Mouse (Mus musculus): ENCODE results near the gene Fgr.

GRCm38 (mm10) chr4:132959679-132960045 lies 14.2 kb upstream of the Fgr start:
- TF ChIP-seq CTCF (conservative IDR thresholded peaks at IDR 0.05 in 1 of 2, IDR thresholded peaks at IDR 0.05 in 1 of 2; ENCODE audit: low read depth in 2 of 2, low read length in 2 of 2), result no peak
- no peak for TF ChIP-seq MAX (IDR thresholded peaks at IDR 0.05; ENCODE audit: low read length)
- TF ChIP-seq BHLHE40 (IDR thresholded peaks at IDR 0.05; ENCODE audit: low read depth, low read length), result no peak
- TF ChIP-seq POLR2A (IDR thresholded peaks at IDR 0.05; ENCODE audit: low read depth, low read length), result no peak
- TF ChIP-seq POLR2AphosphoS2 (IDR thresholded peaks at IDR 0.05; ENCODE audit: low read depth, low read length), result no peak
- TF ChIP-seq MXI1 (IDR thresholded peaks at IDR 0.05; ENCODE audit: low read depth, low read length), result no peak
- no peak for TF ChIP-seq SMC3 (IDR thresholded peaks at IDR 0.05; ENCODE audit: low read depth, low read length)
- TF ChIP-seq NELFE (IDR thresholded peaks at IDR 0.05; ENCODE audit: low read depth, low read length), result no peak
- no peak for TF ChIP-seq PAX5 (IDR thresholded peaks at IDR 0.05; ENCODE audit: low read length)
- TF ChIP-seq USF2 (conservative IDR thresholded peaks at IDR 0.05; ENCODE audit: low read depth, low read length), result no peak
- TF ChIP-seq E2F4 (IDR thresholded peaks at IDR 0.05; ENCODE audit: insufficient replicate concordance, low read depth, low read length), result no peak
- TF ChIP-seq USF1 (IDR thresholded peaks at IDR 0.05; ENCODE audit: low read depth, low read length), result no peak
- no peak for TF ChIP-seq EP300 (IDR thresholded peaks at IDR 0.05; ENCODE audit: low read length)
